Mouse (Mus musculus) megakaryocyte, embryonic 14.5 days (primary cell): ENCODE measurements around the gene Zdhhc23.

Experiments used
- FLI1 ChIP-seq: IDR thresholded peaks from 2 replicates; pipeline ENCODE4 v1.6.1; 2012; ENCODE audit warnings: low read length, inconsistent platforms, mixed read lengths
- GATA1 ChIP-seq: IDR thresholded peaks from 3 replicates; pipeline ENCODE4 v1.6.1; 2012; ENCODE audit warnings: mixed read lengths, low read length, inconsistent platforms, borderline replicate concordance

- TF ChIP-seq GATA1 (no peak), FLI1 (no peak)
These were observed 15.8 kb downstream of the Zdhhc23 start for GRCm38 (mm10) chr16:43963780-43964179.
